ENCODE assay signal across 25 mouse cellular contexts in the genomic region with DNA sequence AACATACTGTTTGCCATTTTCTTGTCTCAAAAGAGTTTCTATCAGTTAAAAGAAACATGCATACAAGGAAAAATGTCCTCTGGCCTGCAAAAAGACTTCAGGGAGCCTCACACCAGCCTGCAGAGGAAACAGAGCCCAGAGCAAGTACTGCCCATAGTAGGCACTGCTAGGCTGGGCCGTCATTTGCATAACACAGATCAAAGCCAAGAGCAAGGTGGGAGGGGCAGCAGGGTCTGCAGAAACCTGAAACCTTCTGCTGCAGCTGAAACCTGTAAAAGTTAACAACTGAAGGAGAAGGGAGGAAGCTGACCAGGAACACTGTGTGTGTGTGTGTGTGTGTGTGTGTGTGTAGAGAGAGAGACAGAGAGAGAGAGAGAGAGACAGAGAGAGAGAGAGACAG.
DNase-seq lines count a peak whose midpoint lies in the region; ATAC-seq and TF ChIP-seq lines count a peak whose summit lies in the region.
"Had no signal": no experiment of that assay in that cellular context is flagged by ENCODE, and none has a peak within 500 bp of the region (broad histone marks: within the 10 kb centered on the region; RNA-seq: fewer than 3 reads in every experiment).

No protein-coding gene starts in this region.

- peak; percentile 72; the same call in 1 of the 2 replicates for ATAC-seq in limb, embryonic 11.5 days (ENCODE audit: insufficient number of reproducible peaks, low FRiP score, low TSS enrichment, low read depth)
- ATAC-seq in midbrain, embryonic 15.5 days (replicated peaks): no peak
- ATAC-seq in forebrain, embryonic 16.5 days: no peak
- ATAC-seq: forebrain, embryonic 14.5 days had no signal

- no peaks in the 10 kb centered on the region; a peak in 1 of 4 replicates for H3K36me3 ChIP-seq in MEL (ENCODE audit: control insufficient read depth in 1 of 2, insufficient read depth in 2 of 2, low read length in 2 of 2)
- H3K36me3 ChIP-seq in limb, embryonic 11.5 days (ENCODE audit: control insufficient read depth, insufficient read depth, low read length): no peaks in the 10 kb centered on the region
- no peaks in the 10 kb centered on the region for H3K36me3 ChIP-seq in midbrain, embryonic 15.5 days (replicated peaks)
- H3K36me3 ChIP-seq in forebrain, embryonic 16.5 days (ENCODE audit: control insufficient read depth, insufficient read depth): no peaks in the 10 kb centered on the region
- H3K36me3 ChIP-seq: heart, embryonic 12.5 days; hindbrain, embryonic 12.5 days; limb, embryonic 15.5 days; neural tube, embryonic 12.5 days had no signal

- no peak overlapping the region for H3K4me2 ChIP-seq in limb, embryonic 11.5 days (ENCODE audit: low read depth, severe bottlenecking)
- no peak overlapping the region for H3K4me2 ChIP-seq in midbrain, embryonic 15.5 days
- H3K4me2 ChIP-seq in forebrain, embryonic 16.5 days (ENCODE audit: low read length): no peak overlapping the region
- H3K4me2 ChIP-seq: heart, embryonic 12.5 days; hindbrain, embryonic 12.5 days; limb, embryonic 15.5 days; lung, embryonic 14.5 days; neural tube, embryonic 12.5 days had no signal

- no peak for TF ChIP-seq POLR2A in MEL (IDR thresholded peaks at IDR 0.05; ENCODE audit: control insufficient read depth in 1 of 2, insufficient read depth in 1 of 2, low read depth in 1 of 2, low read length in 2 of 2, poor library complexity in 1 of 2)

- no peak for TF ChIP-seq CTCF in MEL (IDR thresholded peaks at IDR 0.05 in 2 of 3, conservative IDR thresholded peaks at IDR 0.05 in 1 of 3; ENCODE audit: control insufficient read depth in 1 of 3, insufficient read depth in 1 of 3, low read depth in 2 of 3, low read length in 3 of 3, poor library complexity in 1 of 3, severe bottlenecking in 1 of 3)

- no peak overlapping the region for H3K9ac ChIP-seq in MEL (ENCODE audit: control insufficient read depth, low read depth, low read length, poor library complexity, severe bottlenecking)
- no peak overlapping the region for H3K9ac ChIP-seq in limb, embryonic 11.5 days (ENCODE audit: low read length)
- no peak overlapping the region for H3K9ac ChIP-seq in midbrain, embryonic 15.5 days
- no peak overlapping the region for H3K9ac ChIP-seq in forebrain, embryonic 16.5 days (replicated peaks; ENCODE audit: low read depth, low read length)
- H3K9ac ChIP-seq: heart, embryonic 12.5 days; hindbrain, embryonic 12.5 days; limb, embryonic 15.5 days; liver, embryonic 14.5 days; lung, embryonic 14.5 days; neural tube, embryonic 12.5 days had no signal

- TF ChIP-seq EP300 in MEL (IDR thresholded peaks at IDR 0.05; ENCODE audit: low read depth in 1 of 2, low read length in 2 of 2): no peak

- 18% methylated on average over 1 of the region's 1 CpGs for WGBS in limb, embryonic 11.5 days
- WGBS in midbrain, embryonic 15.5 days: 24% methylated on average over 1 of the region's 1 CpGs
- 10% methylated on average over 1 of the region's 1 CpGs for WGBS in forebrain, embryonic 16.5 days

- no peaks in the 10 kb centered on the region for H3K9me3 ChIP-seq in MEL (replicated peaks; ENCODE audit: insufficient read depth, low read length)
- no peaks in the 10 kb centered on the region; the same call in 1 of the 2 replicates for H3K9me3 ChIP-seq in limb, embryonic 11.5 days (ENCODE audit: control insufficient read depth, low read length)
- H3K9me3 ChIP-seq in midbrain, embryonic 15.5 days: no peaks in the 10 kb centered on the region
- H3K9me3 ChIP-seq in forebrain, embryonic 16.5 days (ENCODE audit: control insufficient read depth, low read length): no peaks in the 10 kb centered on the region
- H3K9me3 ChIP-seq: hindbrain, embryonic 12.5 days; limb, embryonic 15.5 days; neural tube, embryonic 12.5 days had no signal

- H3K27me3 ChIP-seq in MEL (ENCODE audit: control insufficient read depth in 1 of 2, insufficient read depth in 2 of 2, low read length in 2 of 2): no peaks in the 10 kb centered on the region
- H3K27me3 ChIP-seq in limb, embryonic 11.5 days (ENCODE audit: control insufficient read depth, insufficient read depth, low read length): no peaks in the 10 kb centered on the region
- no peaks in the 10 kb centered on the region for H3K27me3 ChIP-seq in midbrain, embryonic 15.5 days (replicated peaks)
- H3K27me3 ChIP-seq in forebrain, embryonic 16.5 days (replicated peaks; ENCODE audit: control insufficient read depth, insufficient read depth, low read length): no peaks in the 10 kb centered on the region
- H3K27me3 ChIP-seq: heart, embryonic 12.5 days; hindbrain, embryonic 12.5 days; limb, embryonic 15.5 days; neural tube, embryonic 12.5 days had no signal

- H3K27ac ChIP-seq in MEL (ENCODE audit: control insufficient read depth, low read depth, low read length): no peak overlapping the region
- no peak overlapping the region for H3K27ac ChIP-seq in limb, embryonic 11.5 days (replicated peaks; ENCODE audit: low read depth, low read length)
- no peak overlapping the region for H3K27ac ChIP-seq in midbrain, embryonic 15.5 days
- no peak overlapping the region for H3K27ac ChIP-seq in forebrain, embryonic 16.5 days (ENCODE audit: low read length)
- H3K27ac ChIP-seq: hindbrain, embryonic 12.5 days; limb, embryonic 15.5 days; liver, embryonic 14.5 days; neural tube, embryonic 12.5 days had no signal

- no peak for TF ChIP-seq RAD21 in MEL (IDR thresholded peaks at IDR 0.05; ENCODE audit: low read depth, low read length)

- no peaks in the 10 kb centered on the region for H3K79me2 ChIP-seq in MEL (ENCODE audit: control insufficient read depth, insufficient read depth, low read length, poor library complexity)

- H3K4me1 ChIP-seq in MEL (ENCODE audit: control insufficient read depth in 1 of 2, insufficient read depth in 2 of 2, low read length in 2 of 2): no peaks in the 10 kb centered on the region
- no peaks in the 10 kb centered on the region for H3K4me1 ChIP-seq in limb, embryonic 11.5 days (ENCODE audit: control insufficient read depth, insufficient read depth, low read length)
- H3K4me1 ChIP-seq in midbrain, embryonic 15.5 days: no peaks in the 10 kb centered on the region
- no peaks in the 10 kb centered on the region for H3K4me1 ChIP-seq in forebrain, embryonic 16.5 days (replicated peaks; ENCODE audit: control insufficient read depth, insufficient read depth, low read length)
- H3K4me1 ChIP-seq: heart, embryonic 12.5 days; hindbrain, embryonic 12.5 days; limb, embryonic 15.5 days; neural tube, embryonic 12.5 days had no signal

- H3K4me3 ChIP-seq in MEL (ENCODE audit: control insufficient read depth in 1 of 2, insufficient read depth in 1 of 2, low read depth in 2 of 2, low read length in 2 of 2): no peak overlapping the region
- no peak overlapping the region for H3K4me3 ChIP-seq in limb, embryonic 11.5 days (ENCODE audit: low read depth, low read length)
- no peak overlapping the region for H3K4me3 ChIP-seq in midbrain, embryonic 15.5 days
- H3K4me3 ChIP-seq in forebrain, embryonic 16.5 days (replicated peaks; ENCODE audit: low read length): no peak overlapping the region
- H3K4me3 ChIP-seq: heart, embryonic 12.5 days; hindbrain, embryonic 12.5 days; limb, embryonic 15.5 days; neural tube, embryonic 12.5 days had no signal

- DNase-seq in ES-CJ7 (ENCODE audit: low read depth, low spot score) (peak; percentile 60), MEL (ENCODE audit: low read depth, low spot score) (peak; percentile 17)
- DNase-seq in embryo, embryonic 11 days: peak; percentile 13
- DNase-seq in limb, embryonic 11.5 days (ENCODE audit: low spot score): peak; percentile 37
- no peak for DNase-seq in cerebellum, postnatal 4 days (ENCODE audit: low spot score in 2 of 2)
- DNase-seq: adrenal gland, adult 2 months; cerebellum, adult 8-10 months; cerebellum, postnatal 36 days; gastrocnemius, postnatal 10 days; heart, adult 11 months; heart, postnatal 10 days; kidney, adult 18-20 months; kidney, postnatal 36 days; lung, embryonic 14.5 days; midbrain, embryonic 14.5 days; right cerebral cortex, postnatal 14 days; spleen, adult 18-20 months had no signal

TF ChIP-seq in MEL, 35 proteins besides CTCF, POLR2A, EP300 and RAD21:
- no peak for TF ChIP-seq MEF2A (IDR thresholded peaks at IDR 0.05; ENCODE audit: extremely low read depth, insufficient replicate concordance, low read depth, low read length, poor library complexity, severe bottlenecking)
- no peak for TF ChIP-seq TAL1 (IDR thresholded peaks at IDR 0.05; ENCODE audit: low read length)
- no peak for TF ChIP-seq MYC (IDR thresholded peaks at IDR 0.05; ENCODE audit: low read depth, low read length)
- TF ChIP-seq BHLHE40 (IDR thresholded peaks at IDR 0.05; ENCODE audit: borderline replicate concordance, low read depth, low read length): no peak

Comparison
In these comparisons a context has a peak if more than half of its experiments do, and no peak if none do; other contexts are left out.
1. DNase-seq: peak in ES-CJ7 (single experiment), MEL (single experiment), embryo, embryonic 11 days (single experiment) and limb, embryonic 11.5 days (single experiment); none in cerebellum, postnatal 4 days (0 of 2).